Mouse (Mus musculus) embryonic facial prominence, embryonic 10.5 days (tissue): ENCODE measurements around the gene Ercc1. TPM values are rescaled to one million over a fixed set of nuclear protein-coding genes. Genes with fewer than 3 reads are reported as not detected.

ENCODE experiments used
- DNase-seq: peaks from one replicate; pipeline ENCODE4 v3.0.0-alpha.2; 2017; ENCODE audit warnings: low spot score
- H3K27ac ChIP-seq: fragments of 300-500 bp; sonication (generic); replicated peaks from 2 replicates; pipeline ENCODE4 v1.5.1; 2016; ENCODE audit warnings: mild to moderate bottlenecking
- H3K27me3 ChIP-seq: fragments of 300-500 bp; sonication (generic); replicated peaks from 2 replicates; pipeline ENCODE4 v1.6.1; 2016; ENCODE audit warnings: low read depth, mild to moderate bottlenecking; ENCODE audit not compliant: poor library complexity, severe bottlenecking
- H3K36me3 ChIP-seq: fragments of 300-500 bp; sonication (generic); replicated peaks from 2 replicates; pipeline ENCODE4 v1.6.1; 2016; ENCODE audit warnings: mild to moderate bottlenecking, moderate library complexity
- H3K4me1 ChIP-seq: fragments of 300-500 bp; sonication (generic); 2 replicates; pipeline ENCODE4 v1.6.1; 2016
- H3K4me3 ChIP-seq: fragments of 300-500 bp; sonication (generic); 2 replicates; pipeline ENCODE4 v1.5.1; 2016; ENCODE audit warnings: mild to moderate bottlenecking, moderate library complexity
- H3K9me3 ChIP-seq: fragments of 300-500 bp; sonication (generic); 2 replicates; pipeline ENCODE4 v1.6.1; 2016; ENCODE audit warnings: mild to moderate bottlenecking
- WGBS: fragments of 180-500 bp; shearing (Covaris S2); methylation state at CpG from one replicate; pipeline ENCODE4 v1.1.7; 2016; 5-methylcytosine and 5-hydroxymethylcytosine counted together
- polyA plus RNA-seq: library from polyadenylated mRNA; unstranded; fragments of >200 nt; fragmentation: Nextera tagmentation; extraction: Ambion mirVana; gene quantifications from 2 replicates; pipeline ENCODE4 v1.2.1, GENCODE M21; 2016

Ercc1 gene
- polyA plus RNA-seq, 1 experiment from 2014 or later, result 102 TPM

- H3K36me3 ChIP-seq, result no peaks in the 10 kb centered on the region
- WGBS, result 3% methylated on average over 47 of the region's 48 CpGs
- no peaks in the 10 kb centered on the region for H3K9me3 ChIP-seq
- peak; percentile 35 for DNase-seq
- H3K4me1 ChIP-seq, result peaks cover 56% of the 10 kb centered on the region
- peaks cover 76% of the 10 kb centered on the region for H3K27me3 ChIP-seq
- peak overlapping the region; percentile 52 for H3K4me3 ChIP-seq
- no peak overlapping the region for H3K27ac ChIP-seq
These were observed 39.8 kb upstream of the Ercc1 start for GRCm38 (mm10) chr7:19304501-19305412.

GRCm38 (mm10) chr7:19305413-19305735, 39.2 kb upstream of the Ercc1 start:
- Histone ChIP-seq H3K36me3 (no peaks in the 10 kb centered on the region), H3K9me3 (no peaks in the 10 kb centered on the region), H3K27ac (no peak overlapping the region), H3K27me3 (peaks cover 76% of the 10 kb centered on the region), H3K4me3 (peak overlapping the region; percentile 52), H3K4me1 (peaks cover 61% of the 10 kb centered on the region)
- no peak for DNase-seq
- WGBS, result 12% methylated on average over 6 of the region's 6 CpGs

GRCm38 (mm10) chr7:19305796-19306765, 38.5 kb upstream of the Ercc1 start:
- peaks cover 76% of the 10 kb centered on the region for H3K27me3 ChIP-seq
- peaks cover 61% of the 10 kb centered on the region for H3K4me1 ChIP-seq
- no peak overlapping the region; the same call in 1 of the 2 replicates for H3K4me3 ChIP-seq
- DNase-seq, result no peak
- no peak overlapping the region for H3K27ac ChIP-seq
- H3K9me3 ChIP-seq, result no peaks in the 10 kb centered on the region
- 48% methylated on average over 16 of the region's 16 CpGs for WGBS
- no peaks in the 10 kb centered on the region for H3K36me3 ChIP-seq

- Histone ChIP-seq H3K36me3 (no peaks in the 10 kb centered on the region), H3K9me3 (no peaks in the 10 kb centered on the region), H3K27me3 (peaks cover 72% of the 10 kb centered on the region), H3K4me3 (peak overlapping the region; percentile 82), H3K27ac (no peak overlapping the region), H3K4me1 (peaks cover 52% of the 10 kb centered on the region)
- DNase-seq, result no peak
- 66% methylated on average over 25 of the region's 25 CpGs for WGBS
These were observed 37.5 kb upstream of the Ercc1 start for GRCm38 (mm10) chr7:19306819-19307738.

GRCm38 (mm10) chr7:19307739-19308453, 36.7 kb upstream of the Ercc1 start:
- peak overlapping the region; percentile 63; the same call in 1 of the 2 replicates for H3K27ac ChIP-seq
- no peaks in the 10 kb centered on the region for H3K36me3 ChIP-seq
- H3K27me3 ChIP-seq, result peaks cover 65% of the 10 kb centered on the region
- no peaks in the 10 kb centered on the region for H3K9me3 ChIP-seq
- peak; percentile 73 for DNase-seq
- WGBS, result 2% methylated on average over 18 of the region's 18 CpGs
- peaks cover 50% of the 10 kb centered on the region for H3K4me1 ChIP-seq
- H3K4me3 ChIP-seq, result peak overlapping the region; percentile 82

- Histone ChIP-seq H3K27ac (peak overlapping the region; percentile 63; the same call in 1 of the 2 replicates), H3K9me3 (no peaks in the 10 kb centered on the region), H3K36me3 (no peaks in the 10 kb centered on the region), H3K4me3 (peak overlapping the region; percentile 82), H3K27me3 (peaks cover 64% of the 10 kb centered on the region), H3K4me1 (peaks cover 46% of the 10 kb centered on the region)
- under 1% methylated on average over 58 of the region's 58 CpGs for WGBS
- peak; percentile 98 for DNase-seq
These were observed 35.9 kb upstream of the Ercc1 start for GRCm38 (mm10) chr7:19308454-19309277.

- Histone ChIP-seq H3K36me3 (no peaks in the 10 kb centered on the region), H3K4me1 (peaks cover 39% of the 10 kb centered on the region), H3K27ac (peak overlapping the region; percentile 63), H3K4me3 (peak overlapping the region; percentile 82), H3K9me3 (no peaks in the 10 kb centered on the region), H3K27me3 (peaks cover 64% of the 10 kb centered on the region)
- 1% methylated on average over 48 of the region's 48 CpGs for WGBS
- no peak for DNase-seq
These were observed 35.2 kb upstream of the Ercc1 start for GRCm38 (mm10) chr7:19309278-19309883.

- peak within 1 kb of the TSS; percentile 67 for H3K27ac ChIP-seq
- under 1% methylated on average over 49 of the region's 49 CpGs for WGBS
- H3K9me3 ChIP-seq, result no peaks in the 10 kb centered on the region
- H3K36me3 ChIP-seq, result no peaks in the 10 kb centered on the region
- H3K4me1 ChIP-seq, result peaks cover 32% of the 10 kb centered on the region
- peak; percentile 95 for DNase-seq
- peak within 1 kb of the TSS; percentile 82 for H3K4me3 ChIP-seq
- H3K27me3 ChIP-seq, result peaks cover 62% of the 10 kb centered on the region
These were observed 34.5 kb upstream of the Ercc1 start, which contains the start of gene Fosb for GRCm38 (mm10) chr7:19309884-19310641. Fosb (minus strand) TSS chr7:19310051.

- no peaks in the 10 kb centered on the region for H3K36me3 ChIP-seq
- no peak for DNase-seq
- H3K9me3 ChIP-seq, result no peaks in the 10 kb centered on the region
- peaks cover 62% of the 10 kb centered on the region for H3K27me3 ChIP-seq
- peaks cover 33% of the 10 kb centered on the region for H3K4me1 ChIP-seq
- H3K4me3 ChIP-seq, result no peak overlapping the region
- WGBS, result 46% methylated on average over 4 of the region's 4 CpGs
- no peak overlapping the region for H3K27ac ChIP-seq
These were observed 32.6 kb upstream of the Ercc1 start for GRCm38 (mm10) chr7:19311991-19312390.

GRCm38 (mm10) chr7:19314033-19314432, 30.5 kb upstream of the Ercc1 start:
- DNase-seq, result no peak
- Histone ChIP-seq H3K27ac (no peak overlapping the region), H3K4me1 (peaks cover 18% of the 10 kb centered on the region), H3K27me3 (peaks cover 71% of the 10 kb centered on the region), H3K4me3 (no peak overlapping the region), H3K9me3 (no peaks in the 10 kb centered on the region), H3K36me3 (no peaks in the 10 kb centered on the region)
- WGBS, result 54% methylated on average over 5 of the region's 5 CpGs
